Mouse (Mus musculus) common myeloid progenitor, adult 5-6 weeks (primary cell): ENCODE results near the gene Cdc7. TPM values are rescaled to one million over a fixed set of nuclear protein-coding genes. Genes with fewer than 3 reads are reported as not detected.

Experiments
- ATAC-seq: replicated peaks from 2 replicates; pipeline ENCODE4 v1.8.0; 2016; ENCODE audit warnings: low read depth, mild to moderate bottlenecking, moderate TSS enrichment, inconsistent platforms; ENCODE audit not compliant: poor library complexity, severe bottlenecking
- total RNA-seq: library from RNA; stranded (forward); fragments of 200-1000, 187-1606 nt; gene quantifications from 2 replicates; pipeline ENCODE4 v1.2.3, GENCODE M21; 2017

Gene Cdc7
- total RNA-seq, 1 experiment from 2014 or later: 47.8 TPM

DNA sequence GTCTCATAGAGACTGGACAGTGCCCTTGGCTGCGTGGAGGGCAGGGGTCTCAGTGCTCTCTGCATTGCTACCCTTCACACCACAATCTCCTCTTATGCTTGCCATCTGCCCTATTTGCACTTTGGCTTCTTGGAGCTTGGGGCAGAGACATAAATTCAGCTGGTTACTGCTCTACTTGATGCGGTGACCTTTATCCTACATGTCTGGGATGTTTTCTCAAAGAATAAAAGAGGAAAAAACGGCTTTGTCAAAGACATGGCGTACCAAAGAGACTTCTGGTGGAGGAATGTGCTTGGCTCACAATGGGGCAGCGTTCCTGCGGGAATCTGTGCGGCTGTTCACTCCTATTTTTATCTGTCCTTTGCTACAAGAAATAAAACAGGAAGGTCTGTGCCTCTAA, 56.2 kb downstream of the Cdc7 start:
- ATAC-seq: no peak

GRCm38 (mm10) chr5:107021291-107022063, 57.4 kb downstream of the Cdc7 start:
- no peak for ATAC-seq

- ATAC-seq: no peak
Observed at GRCm38 (mm10) chr5:107022064-107022428, 57.9 kb downstream of the Cdc7 start.

DNA sequence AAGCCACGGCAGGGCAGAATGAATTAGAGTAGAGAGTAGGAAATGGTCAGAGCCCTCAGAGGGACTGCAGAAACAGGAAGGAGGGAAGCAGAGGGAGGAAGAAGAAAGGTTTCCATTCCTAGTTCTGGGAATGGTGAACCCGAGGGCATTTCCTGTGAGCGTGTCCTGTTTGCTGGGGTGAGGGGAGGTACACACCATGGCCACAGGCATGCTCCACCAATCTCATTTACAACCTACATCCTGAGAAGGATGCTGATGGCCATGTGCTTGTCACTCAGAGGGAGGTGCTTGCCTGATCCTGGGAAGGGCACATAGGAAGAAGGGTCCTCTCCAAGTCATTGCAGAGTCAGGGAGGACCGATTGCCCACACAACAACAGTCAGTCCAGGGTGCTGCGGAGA, 59.8 kb downstream of the Cdc7 start:
- ATAC-seq: no peak

DNA sequence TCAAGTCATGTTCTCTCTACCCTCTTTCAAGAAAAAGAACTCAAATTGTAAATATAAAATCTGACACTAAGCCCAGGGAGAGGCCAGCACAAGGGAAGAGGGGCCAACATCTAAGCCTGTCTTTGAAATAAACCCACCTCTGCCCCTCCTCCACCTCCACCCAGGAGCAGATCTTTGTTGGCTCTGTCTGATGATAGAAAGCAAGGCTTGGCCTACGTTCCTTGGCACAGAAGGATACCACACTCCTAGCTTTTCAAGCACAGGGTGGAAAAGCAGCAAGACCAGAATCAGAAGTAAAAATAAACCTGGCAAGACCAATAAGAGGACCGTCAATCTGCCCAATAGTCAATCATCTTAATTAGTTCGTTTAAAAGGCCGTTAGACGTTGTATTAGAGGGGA, 61.2 kb downstream of the Cdc7 start:
- no peak for ATAC-seq

GRCm38 (mm10) chr5:107025809-107026208, 61.7 kb downstream of the Cdc7 start:
- no peak for ATAC-seq

DNA sequence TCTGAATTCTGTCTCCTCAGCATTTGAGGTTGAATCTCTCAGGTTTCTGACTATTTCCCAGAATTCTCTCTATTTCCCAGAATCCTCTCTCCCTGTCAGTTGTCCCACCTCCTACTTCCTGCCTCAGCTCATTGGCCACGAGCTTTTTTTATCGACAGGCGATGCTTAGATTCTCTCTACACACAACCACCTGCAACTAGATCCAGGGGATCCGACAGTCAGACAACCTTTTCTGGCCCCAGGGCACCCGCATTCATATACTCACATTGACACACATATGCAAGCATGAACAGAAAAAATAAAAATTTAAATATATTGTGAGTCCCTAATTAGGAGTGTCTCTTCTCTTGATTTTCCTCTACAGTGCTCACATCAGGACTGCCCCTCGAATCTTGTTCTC, 63.5 kb downstream of the Cdc7 start:
- ATAC-seq: no peak

- no peak for ATAC-seq
Observed at GRCm38 (mm10) chr5:107028557-107028956, 64.4 kb downstream of the Cdc7 start.

- no peak for ATAC-seq
Observed at GRCm38 (mm10) chr5:107029801-107030200, 65.7 kb downstream of the Cdc7 start.

- no peak for ATAC-seq
Observed at GRCm38 (mm10) chr5:107030821-107031220, 66.7 kb downstream of the Cdc7 start.

Other genes with a start within 250 kb of the Cdc7 start
- gene Hfm1, start 38.0 kb upstream of the Cdc7 start, total RNA-seq: 0.69 TPM in 1 of 2 replicates, not detected in the other